Mouse (Mus musculus) bone marrow macrophage, adult 2 months (primary cell): ENCODE measurements around the gene Fam241a.

Experiments used
- CTCF ChIP-seq: IDR thresholded peaks from 2 replicates; pipeline ENCODE4 v1.5.1; 2012; ENCODE audit warnings: low read depth, mild to moderate bottlenecking, low read length, moderate library complexity
- POLR2A ChIP-seq: IDR thresholded peaks from 2 replicates; pipeline ENCODE4 v1.6.1; 2012; ENCODE audit warnings: mild to moderate bottlenecking, low read depth, low read length, borderline replicate concordance

DNA sequence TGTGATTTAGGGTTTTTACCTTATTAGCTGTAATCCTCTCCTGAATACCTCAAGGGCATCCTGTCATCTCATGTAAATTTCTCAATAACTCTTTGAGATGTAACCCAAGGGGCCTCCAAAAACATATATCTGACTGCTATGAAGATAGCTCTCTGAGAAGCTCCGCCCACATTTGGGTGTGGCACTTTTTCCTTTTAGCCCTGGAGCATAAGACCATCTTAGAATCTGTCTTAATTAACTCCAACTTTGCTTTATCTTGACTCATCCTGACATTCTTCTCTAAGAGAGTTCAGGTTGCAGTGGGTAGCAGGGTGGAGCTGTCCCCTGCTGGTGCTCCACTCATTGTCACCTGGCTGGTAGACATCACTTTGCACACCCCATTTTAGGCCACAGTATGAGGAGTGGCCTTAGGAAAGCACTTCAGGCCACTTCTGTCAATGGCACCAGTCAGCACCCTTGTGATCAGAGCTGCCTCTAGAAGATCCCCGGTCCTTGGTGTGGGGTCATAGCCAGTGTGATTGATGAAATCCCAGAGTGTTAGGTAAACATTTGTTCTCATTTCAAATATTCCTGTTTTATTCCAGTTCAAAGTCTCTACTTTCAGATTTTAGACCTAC, 52.7 kb downstream of the Fam241a start:
- TF ChIP-seq CTCF, result no peak
- TF ChIP-seq POLR2A, result no peak
